Mouse (Mus musculus): ENCODE results near the gene Kpna6.

- TF ChIP-seq GATA1 (IDR thresholded peaks at IDR 0.05; ENCODE audit: borderline replicate concordance, low read length) (no peak), FLI1 (IDR thresholded peaks at IDR 0.05; ENCODE audit: low read length) (no peak)
These were observed 48.9 kb downstream of the Kpna6 start, which contains the start of gene Ccdc28b for GRCm38 (mm10) chr4:129623681-129624091.

All from megakaryocyte, embryonic 14.5 days (primary cell).